Mouse (Mus musculus): ENCODE data around the gene Grcc10.
A peak's percentile ranks its signal among the peaks of the same experiment; 100 is the strongest.

Gene Grcc10

DNA sequence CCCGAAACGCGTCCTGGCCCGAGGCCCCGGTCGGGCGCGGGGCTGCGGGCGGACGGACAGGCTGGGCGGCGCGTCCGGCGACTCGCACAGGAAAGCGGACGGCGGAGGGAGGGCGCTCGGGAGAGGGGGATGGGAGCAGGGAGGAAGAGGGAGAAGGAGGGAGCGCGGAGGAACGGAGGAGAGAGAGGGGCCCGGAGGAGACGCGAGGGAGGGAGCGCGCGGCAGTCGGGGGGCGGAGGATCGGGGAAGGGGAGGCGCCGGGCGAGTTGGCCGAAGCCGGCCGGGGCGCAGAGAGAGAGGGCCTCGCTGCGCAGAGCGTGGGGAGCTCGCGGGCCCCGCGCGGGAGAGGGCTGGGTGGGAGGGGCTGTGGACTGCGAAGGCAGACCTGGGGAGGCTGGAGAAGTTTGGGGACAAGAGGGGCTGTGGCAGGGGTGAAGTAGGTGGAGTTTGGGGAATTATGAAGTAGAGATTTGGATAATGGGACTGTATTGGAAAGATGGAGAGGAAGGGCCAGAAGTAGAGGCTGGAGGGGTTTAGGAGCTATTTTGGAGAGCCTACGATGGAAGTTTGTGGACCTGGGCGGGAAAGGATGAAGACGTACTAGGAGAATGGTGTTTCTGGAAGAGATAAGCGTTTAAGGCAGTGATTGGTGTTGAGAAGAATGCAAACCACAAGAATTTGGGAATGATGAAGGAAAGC is 15.6 kb upstream of the Grcc10 start:
- peak; percentile 36 for DNase-seq (ENCODE audit: low read depth)

DNA sequence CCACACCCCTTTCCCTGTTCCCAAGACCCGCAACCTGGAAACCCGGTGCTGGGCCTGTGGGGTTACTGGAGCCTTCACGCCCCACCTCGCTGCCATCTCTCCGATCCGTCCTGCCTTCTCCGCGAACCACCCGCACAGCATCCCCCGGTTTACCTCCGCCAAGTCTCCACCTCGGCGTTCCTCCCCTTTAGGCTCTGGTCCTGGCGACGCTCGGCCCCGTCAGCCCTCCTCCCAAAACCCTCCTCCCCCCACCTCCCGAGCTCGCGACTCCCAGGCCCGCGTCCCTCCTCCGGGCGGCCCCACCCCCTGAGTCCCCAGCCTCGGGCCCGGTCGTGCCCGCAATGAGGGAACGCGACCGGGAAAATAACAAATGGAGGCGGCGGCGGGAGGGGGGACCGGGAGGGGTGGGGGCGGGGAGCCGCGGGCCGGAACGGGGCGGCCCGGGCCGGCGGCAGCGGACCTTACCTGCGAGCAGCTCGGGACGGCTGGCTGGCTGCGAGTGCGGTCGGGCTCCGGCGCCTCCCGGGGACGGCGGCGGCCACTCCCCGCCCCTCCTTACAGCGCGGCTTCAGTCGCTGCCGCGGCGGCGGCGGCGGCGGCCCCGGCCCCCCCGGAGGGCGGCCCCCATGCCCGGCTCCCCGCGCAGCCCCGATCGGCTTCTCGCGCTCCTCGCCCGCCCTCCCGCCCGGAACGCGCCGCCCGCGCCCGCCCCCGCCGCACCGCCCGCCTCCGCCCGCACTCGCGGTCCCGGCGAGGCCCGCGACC is 14.8 kb upstream of the Grcc10 start, which contains the start of the genes Gm45234 and Atn1:
Gene Gm45234, minus strand, starts transcription at position 191 of the 765 bp plus-strand sequence.
Gene Atn1, minus strand, starts transcription at position 694 of the 765 bp plus-strand sequence.
- no peak for DNase-seq (ENCODE audit: low read depth)

DNA sequence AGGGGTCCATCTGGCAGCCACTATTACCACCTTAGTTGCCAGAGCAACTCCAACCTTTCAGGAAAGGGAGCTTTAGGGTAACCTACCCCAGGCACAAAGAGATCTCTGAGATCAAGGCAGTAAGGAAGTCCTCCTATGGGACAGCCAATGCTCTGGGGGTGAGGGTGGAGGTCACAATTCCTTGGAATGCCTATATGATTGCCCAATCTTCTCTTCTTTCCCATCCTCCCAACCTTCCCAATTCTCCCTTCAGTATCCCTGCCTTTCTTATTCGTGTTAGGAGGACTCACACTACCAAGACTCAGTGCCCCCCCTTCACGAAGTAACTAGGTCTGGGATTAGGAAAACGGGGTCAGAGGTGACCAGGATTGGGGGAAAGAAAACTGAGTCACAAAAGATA is 14.1 kb upstream of the Grcc10 start:
- DNase-seq (ENCODE audit: low read depth): no peak

DNA sequence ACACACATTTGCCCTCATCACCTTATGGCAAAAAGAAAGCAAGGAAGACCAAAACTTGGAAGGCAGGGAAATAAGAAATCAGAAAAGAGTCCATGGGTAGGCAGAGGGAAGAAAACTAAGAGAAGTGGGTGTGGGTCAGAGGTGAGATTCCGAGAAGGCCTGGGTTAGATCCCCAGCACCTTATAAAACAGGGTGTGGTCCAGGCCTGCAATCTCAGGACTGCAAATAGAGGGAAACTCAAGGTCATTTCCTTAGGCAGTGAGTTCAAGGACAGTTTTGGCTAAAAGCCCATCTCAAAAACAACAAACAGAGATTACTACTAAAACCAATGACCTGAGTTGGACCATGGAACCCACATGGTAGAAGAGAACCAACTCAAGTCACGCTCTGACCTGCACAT is 12.7 kb upstream of the Grcc10 start:
- no peak for DNase-seq (ENCODE audit: low read depth)

DNA sequence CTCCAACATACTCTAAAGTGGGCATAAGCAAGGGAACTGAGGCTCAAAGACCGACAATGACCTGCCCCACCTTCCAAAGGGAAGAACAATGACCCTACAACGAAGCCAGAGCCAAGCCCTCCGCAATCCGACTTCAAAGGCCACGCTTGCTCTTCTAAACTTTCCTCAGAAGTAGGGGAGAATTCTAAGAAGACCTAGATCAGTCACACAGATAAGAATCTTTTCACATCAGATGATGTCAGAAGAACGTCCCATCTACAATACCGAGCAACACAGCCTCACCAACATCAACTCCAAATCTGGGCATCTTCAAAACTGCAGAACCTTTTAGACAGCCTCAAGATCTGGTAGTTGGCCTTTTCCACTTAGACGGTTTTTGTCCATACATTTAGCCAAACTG is 9.2 kb upstream of the Grcc10 start:
- no peak for DNase-seq (ENCODE audit: low read depth)

DNA sequence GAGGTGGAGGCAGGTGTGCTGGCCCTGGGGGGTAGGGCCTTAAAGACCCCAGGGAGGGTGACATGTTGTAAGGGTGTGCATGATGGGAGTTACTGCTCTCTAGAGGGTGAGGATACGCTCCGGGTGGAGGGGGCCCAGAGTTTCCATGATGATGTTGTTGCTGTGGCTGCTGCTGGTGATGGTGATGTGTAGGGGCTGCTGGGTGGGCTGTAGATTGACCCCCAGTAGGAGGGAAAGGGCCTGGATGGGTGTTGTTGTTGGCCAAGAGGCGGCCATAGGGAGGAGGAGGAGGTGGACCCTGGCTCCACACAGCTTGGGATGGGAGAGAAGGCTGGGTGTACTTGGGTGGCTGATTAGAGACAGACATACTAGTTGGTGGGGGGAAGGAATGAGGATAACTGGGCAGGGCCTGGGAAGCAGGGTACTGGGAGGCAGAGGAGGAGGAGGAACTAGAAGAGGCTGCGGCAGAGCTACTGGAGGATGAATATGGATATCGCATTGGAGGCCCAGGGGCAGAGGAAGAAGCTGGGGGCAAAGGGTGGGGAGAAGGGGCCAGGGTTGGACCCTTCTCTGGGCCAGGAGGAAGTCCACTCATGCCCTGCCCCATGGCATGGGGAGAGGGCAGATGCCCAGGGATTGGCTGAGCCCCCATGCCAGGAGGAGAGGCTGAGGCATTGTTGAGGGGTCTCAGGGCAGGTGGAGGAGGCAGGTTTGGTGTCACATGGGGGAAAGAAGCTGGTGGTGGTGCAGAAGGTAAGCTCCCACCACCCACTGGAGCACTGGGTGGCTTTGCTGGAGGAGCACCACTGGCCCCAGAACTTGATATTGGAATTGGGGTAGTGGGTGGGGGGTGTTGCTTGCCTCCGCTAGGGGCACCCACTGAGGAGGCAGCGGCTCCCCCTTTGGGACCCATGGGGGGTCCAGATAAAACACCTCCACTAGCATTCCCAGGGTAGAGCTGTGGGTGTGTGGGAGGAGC is 5.8 kb upstream of the Grcc10 start:
- DNase-seq (ENCODE audit: low read depth): no peak

DNA sequence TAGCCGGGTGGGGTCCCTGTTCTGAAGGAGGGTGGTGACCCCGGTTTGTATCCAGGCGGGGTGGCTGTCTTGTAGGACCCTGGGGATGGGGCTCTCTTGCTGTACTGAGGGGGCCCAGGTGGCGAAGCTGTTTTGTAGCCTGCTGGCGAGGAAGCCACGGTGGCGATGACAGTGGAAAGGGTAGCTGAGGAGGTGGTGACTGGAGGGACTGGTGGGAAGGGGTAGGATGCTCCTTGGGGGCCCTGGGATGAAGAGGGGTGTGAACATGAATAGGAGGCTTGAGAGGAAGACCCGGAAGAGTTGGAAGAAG is 5.1 kb upstream of the Grcc10 start:
- DNase-seq (ENCODE audit: low read depth): no peak

DNA sequence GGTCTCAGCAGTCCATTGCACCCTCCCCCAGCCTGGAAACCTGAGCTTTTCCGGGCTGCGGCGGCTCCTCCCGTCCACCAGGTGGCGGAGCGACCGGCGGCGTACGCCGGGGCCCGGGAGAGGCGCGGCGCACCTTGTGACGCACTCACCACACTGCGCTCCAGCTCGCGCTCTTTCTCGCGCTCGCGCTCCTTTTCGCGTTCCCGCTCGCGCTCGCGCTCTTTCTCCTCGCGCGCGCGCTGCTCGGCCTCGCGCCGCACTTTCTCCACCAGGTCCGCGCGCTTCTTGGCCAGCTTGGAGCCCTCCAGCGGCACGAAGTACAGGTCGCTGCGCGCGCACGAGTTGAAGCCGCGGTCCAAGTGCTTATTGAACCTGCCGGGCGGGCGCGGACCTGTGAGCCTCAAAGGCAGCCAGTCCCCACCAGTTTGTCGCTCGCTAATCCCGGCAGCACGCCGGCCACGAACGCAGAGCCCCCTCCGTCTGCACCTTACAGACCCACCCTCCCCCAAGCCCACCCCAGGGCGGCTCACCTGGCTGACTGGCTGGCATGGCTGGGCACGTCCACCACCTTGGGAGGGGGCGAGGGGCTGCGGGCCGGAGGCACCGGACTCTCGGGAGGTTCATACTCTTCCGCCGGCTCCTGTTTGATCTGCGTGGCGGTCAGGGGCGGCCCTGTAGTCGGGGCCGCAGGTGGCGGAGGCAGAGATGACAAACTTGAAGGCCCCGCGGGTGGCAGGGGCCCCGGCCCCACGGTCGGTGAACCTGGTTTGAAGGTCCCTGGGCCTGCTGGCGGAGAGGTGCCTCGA is 4.5 kb upstream of the Grcc10 start:
- DNase-seq (ENCODE audit: low read depth): peak; percentile 83

DNA sequence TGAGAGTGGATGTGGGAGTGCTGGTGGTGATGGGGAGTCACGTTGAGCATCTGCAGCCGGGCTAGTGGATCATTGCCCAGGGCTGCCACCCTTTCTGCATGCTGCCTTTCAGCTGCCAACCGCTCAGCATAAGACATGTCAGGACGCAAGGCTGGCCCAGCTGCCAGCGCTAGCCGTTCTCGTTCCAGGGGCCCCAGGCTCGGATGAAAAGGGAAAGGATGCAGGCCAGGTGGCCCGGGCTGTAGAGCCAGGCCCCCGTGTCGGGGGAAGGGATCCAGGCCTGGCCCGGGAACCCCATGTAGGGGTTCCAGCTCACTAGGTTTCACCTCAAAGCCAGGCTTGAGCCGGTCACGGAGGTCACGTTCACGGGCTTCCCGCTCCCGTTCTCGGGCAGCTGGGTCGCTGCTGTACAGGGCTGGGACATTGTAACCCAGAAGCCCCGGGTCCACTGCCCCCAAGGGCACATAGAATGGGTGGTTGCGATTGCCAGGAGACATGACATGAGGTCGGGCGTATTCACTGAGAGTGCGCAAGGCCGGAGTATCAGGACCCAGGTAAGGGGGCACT is 3.7 kb upstream of the Grcc10 start:
- DNase-seq (ENCODE audit: low read depth): no peak

DNA sequence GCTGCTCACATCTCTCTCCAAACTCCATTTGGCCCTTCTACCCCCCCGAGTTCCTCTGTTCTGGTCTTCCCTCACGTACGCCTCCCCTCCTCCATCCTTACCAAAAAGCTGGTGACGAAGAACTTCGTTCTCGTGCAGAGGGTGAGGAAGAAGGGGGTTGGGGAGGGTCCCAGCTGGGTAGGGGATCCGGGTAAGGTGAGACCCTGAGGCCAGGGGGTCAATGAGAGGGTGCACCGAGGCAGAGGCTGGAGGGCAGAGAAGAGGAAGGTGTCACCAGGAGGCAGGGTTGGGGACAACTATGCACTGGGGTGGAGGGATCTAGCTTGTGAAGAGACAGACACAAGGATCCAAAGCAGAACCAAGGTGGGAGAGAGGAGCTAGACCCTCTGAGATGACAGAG is 2.5 kb upstream of the Grcc10 start:
- DNase-seq (ENCODE audit: low read depth): no peak

DNA sequence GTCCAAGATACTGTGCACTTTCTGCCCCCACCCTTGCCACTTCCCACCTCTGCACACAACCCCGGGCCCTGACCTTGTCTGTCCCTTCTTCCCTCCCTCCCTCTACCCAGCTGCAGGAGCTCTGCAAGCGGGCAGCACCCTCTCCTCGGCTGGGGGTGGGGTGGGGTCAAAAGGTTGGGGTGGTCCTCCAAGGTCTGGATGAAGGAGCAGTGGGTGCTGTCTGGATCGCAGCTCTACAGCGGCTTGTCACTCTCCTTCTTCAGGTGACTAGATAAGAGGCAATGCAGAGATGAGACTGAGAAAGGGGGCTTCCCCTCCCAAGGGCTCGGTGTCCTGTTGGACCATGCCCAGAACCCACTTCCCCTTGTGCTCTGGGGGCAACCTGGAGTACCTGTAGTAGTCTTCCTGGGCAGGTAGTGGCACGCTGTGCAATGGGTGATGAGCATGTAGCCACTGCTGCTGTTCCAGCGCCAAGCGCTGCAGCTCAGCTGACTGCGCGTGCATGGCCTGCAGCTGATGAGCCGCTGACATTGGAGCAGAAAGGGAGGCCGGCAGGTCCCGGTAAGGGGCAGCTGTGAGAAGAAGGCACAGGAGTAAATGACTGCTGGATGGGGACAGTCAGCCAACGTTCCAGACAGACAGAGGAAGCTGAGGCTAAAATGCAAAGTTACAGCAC is 1.8 kb upstream of the Grcc10 start:
- no peak for DNase-seq (ENCODE audit: low read depth)

DNA sequence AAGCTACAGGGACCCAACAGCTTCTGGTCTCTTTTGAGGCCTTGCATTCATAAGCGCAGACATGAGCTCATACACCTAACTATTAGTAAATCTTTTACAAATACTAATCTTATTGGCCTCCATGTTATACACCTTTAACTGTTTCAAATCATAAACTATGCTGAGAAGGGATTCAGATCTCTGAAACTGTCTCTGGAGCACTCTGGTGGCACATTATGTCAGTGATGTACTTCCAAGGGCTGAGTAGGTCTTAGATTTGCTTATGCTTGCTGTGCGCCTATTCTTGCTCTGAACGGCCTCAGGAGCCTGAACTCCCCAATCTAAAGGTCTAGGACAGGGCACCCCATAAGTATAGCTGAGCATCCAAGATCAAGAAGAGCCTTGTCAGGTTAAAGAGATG is 668 bp upstream of the Grcc10 start:
- DNase-seq (ENCODE audit: low read depth): no peak

DNA sequence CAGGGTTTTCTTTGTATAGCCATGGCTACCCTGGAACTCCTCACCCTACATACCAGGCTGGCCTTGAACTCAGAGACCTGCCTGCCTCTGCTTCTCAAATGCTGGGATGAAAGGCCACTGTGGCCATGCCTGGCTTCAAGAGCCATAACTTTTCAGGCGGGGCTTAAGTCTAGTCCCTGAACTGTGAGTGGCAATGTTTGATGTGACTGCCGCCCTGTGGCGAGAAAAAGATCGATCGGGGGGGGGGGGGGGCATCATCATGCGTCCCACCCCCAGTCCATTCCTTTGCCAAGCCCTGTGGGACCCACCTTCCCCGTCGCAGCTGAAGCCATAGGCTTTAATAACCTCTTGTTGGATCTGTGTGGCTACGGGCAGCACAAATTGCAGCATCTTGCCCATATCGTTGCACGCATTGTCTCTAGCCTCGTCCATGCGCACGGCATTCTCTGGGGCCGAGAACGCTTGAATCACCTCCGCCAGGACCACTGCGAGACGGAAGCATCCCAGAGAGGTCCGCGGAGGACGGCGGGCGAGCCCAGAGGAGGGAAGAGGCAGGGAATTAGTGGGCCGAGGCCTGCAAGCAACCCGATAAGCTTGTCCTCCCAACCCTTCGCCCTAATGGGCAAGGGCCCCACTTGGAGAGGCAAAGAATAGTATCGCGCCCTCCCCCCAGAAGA is 825 bp downstream of the Grcc10 start:
- DNase-seq (ENCODE audit: low read depth): no peak

DNA sequence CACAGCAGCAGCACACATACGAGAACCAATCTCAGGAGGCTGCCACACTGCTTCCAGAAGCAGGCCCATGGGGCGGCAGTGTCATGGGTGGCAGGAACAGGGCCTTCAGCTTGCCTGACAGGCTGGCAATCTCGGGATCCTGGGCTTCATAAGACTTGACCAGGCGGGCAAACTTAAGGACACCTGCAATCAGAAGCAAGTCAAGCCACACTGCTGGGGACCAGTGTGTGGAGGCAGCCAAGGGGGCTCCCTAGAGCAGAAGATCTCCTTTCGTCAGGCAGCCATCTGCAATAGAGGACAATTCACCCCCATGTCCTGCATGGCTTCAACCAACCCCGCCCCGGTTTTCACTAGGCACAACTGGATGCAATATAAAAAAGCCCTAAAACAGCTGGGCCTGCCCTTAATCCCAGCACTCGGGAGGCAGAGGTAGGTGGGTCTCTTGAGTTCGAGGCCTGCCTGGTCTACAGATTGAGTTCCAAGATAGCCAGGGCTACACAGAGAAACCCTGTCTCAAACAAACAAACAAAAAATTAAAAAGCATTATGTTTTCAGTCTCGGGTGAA is 1.9 kb downstream of the Grcc10 start:
- DNase-seq (ENCODE audit: low read depth): no peak

DNA sequence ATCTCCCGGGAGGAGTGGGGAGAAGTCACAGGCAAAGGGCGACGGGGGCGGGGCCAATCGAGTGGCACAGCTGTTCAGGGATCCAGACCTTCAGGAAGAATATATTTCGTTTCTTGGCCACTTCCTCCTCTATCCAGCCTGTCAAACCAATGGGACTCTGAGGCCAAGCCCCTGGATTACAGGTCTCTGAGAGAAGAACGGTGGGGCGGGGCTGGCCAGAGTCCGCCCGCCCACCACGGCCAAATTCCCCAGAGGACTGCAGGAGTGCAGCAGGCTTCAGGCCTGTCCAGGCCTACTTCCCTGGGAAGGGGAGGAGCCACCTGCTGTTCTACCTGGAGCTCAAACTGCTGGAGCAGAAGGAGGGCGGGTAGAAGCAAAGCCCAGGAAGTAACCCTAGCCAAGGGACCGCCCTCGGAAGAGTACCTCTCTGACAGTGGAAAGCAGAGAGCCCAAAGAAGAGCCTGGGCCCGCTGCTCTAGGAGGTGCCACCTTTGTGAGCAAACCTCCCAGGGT is 2.6 kb downstream of the Grcc10 start, which contains the start of gene Ptpn6:
Gene Ptpn6, minus strand, starts transcription at position 204 of the 513 bp plus-strand sequence.
- DNase-seq (ENCODE audit: low read depth): no peak

DNA sequence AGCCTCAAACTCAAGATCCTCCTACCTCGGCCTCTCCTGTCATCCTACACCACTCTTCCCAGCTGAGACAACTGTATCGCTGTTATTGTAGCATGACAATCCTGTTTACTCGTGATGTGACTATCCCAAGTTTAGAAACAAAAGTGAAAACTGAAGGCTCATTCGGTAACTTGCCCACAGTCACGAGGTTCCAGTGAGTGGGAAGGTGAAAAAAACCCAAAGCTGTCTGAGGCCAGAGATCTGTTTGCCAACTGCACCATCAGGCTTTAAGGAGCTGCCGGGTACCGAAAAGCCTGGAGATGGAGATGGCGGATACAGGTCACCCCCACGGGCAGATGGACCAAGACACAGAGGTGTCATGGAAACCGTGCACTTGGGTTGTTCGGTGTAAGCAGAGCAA is 4.1 kb downstream of the Grcc10 start:
- no peak for DNase-seq (ENCODE audit: low read depth)

DNA sequence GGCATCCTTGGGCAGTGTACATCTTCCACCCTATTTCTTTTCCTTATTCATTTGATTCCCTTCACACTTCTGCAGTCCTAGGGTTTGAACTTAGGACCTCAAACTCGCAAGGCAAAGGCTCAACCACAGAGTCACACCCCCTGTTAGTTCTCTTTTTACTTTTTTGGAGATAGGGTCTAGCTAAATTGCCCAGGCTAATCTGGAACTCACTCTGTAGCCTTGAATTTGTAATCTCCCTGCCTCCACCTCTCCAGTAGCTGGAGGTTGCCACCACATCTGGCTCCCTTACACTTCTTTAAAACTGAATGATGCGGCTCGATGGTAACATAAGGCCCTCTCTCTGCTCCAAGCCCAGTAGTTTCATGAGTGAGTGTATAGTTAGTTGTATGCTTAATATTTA is 6.8 kb downstream of the Grcc10 start:
- DNase-seq (ENCODE audit: low read depth): no peak

DNA sequence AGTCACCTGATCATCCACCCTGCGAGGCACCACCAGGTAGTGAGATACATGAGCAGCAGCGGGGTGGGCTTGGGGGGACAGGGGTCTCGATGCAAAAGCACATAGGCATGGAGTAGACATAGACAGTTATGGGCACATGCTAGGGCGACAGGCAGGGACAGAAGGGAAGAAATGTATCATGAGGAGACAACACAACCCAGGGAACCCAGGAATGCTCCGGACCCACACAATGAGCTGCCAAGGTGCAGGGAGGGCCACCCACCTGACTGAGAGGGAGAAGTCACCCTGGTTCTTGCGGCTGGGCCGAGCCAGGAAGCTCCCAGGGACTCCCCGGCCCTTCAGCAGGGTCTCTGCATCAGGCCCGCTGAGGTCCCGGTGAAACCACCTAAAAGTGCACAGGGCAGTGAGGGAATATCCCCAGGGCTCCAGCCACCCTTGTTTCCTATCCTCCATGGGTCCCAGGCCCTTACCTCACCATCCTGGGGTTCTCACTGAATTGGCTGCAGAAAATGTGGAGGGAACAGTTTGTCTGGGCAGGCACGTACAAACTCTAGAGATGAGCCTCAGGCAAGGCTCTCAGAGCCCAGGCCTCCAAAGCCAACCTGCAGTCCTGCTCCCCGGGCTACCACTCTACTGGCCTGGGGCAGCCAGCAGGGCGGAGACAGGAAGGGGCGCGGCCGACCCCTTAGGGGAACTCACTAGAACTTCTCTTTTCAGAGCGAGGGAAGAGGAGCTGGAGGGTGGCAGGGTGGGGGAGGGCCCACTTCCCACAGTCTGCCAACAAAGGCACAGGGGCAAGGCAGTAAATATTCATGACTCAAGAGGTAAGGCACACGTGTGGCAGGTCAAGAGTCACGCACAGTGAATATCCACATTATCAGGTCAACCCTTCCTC is 8.5 kb downstream of the Grcc10 start:
- no peak for DNase-seq (ENCODE audit: low read depth)

DNA sequence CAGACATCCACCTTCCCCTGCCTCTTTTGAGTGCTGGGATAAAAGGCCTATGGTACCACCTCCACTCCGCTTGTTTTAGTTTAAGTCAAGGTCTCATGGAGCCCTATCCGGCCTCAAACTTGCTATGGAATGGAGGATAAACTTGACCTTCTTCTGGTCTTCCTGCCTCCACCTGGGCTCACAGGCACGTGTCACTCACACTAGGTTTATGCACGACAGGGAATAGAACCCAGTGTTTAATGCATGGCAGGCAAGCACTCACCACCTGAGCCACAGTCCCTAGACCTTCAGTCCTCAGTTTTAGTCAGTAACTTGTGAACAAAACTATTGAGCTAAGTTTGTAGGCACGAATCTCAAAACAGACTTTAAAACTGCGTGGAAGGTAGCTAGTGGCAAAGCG is 10.1 kb downstream of the Grcc10 start:
- DNase-seq (ENCODE audit: low read depth): no peak
